Mouse (Mus musculus) small intestine, adult 2 months (tissue): ENCODE measurements around the gene Mybl2.

ENCODE experiments used
- CTCF ChIP-seq: fragments of 200-500 bp; IDR thresholded peaks from 2 replicates; pipeline ENCODE4 v1.5.1; 2012; ENCODE audit warnings: low read depth, mild to moderate bottlenecking, control low read depth, inconsistent platforms, low read length, moderate library complexity, mixed read lengths; ENCODE audit not compliant: insufficient replicate concordance, insufficient read length; ENCODE audit errors: extremely low read depth
- POLR2A ChIP-seq: fragments of 200-500 bp; IDR thresholded peaks from 2 replicates; pipeline ENCODE4 v1.6.1; 2012; ENCODE audit warnings: low read depth, mild to moderate bottlenecking, control low read depth, inconsistent platforms, low read length, moderate library complexity

DNA sequence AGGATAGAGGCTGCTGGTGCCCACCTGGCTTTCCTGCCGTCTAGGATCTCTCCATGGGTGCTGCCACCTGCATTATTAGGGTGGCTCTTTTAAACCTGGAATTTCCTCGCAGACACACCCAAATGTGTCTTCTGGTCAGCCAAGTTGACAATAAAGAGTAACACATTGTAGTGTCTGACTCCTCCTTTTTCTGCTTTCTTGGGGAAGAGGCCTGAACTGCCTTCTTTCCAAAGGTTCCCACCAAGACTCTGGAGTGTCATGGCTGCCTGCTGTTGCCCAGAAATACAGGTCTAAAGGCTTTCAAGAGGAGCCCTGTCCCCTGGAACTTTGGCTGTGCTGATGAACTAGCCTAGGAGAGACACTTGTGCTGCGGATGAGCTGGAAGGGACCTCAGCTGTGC is 30.0 kb downstream of the Mybl2 start:
- TF ChIP-seq POLR2A = no peak
- TF ChIP-seq CTCF = no peak
